ENCODE assay signal across 9 mouse cellular contexts in the genomic region with DNA sequence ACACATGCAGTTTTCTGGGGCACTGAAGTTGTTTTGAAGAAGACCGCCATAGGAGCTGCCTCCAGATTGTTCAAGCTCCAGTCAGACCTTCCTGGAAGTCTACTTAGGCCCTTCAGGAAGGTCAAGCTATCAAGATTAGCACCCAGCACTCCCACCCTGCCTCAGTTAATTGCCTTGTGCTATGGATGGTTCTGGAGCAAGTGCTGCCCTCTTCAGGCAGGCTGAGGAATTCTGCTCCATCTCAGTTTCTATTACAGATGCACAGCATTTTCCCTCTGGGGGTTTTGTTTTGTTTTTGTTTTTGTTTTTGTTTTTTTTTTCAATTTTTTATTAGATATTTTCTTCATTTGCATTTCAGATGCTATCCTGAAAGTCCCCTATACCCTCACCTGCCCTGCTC.
DNase-seq lines count a peak whose midpoint lies in the region; ATAC-seq and TF ChIP-seq lines count a peak whose summit lies in the region.
"Had no signal": no experiment of that assay in that cellular context is flagged by ENCODE, and none has a peak within 500 bp of the region (broad histone marks: within the 10 kb centered on the region; RNA-seq: fewer than 3 reads in every experiment).

No protein-coding gene starts in this region.

- WGBS in heart, adult 2 months: 100% methylated on average over 1 of the region's 1 CpGs

- TF ChIP-seq CTCF in heart, adult 2 months (IDR thresholded peaks at IDR 0.05): peak; percentile 78

- no peak overlapping the region for H3K9ac ChIP-seq in heart, adult 2 months (ENCODE audit: low read depth, low read length)
- H3K9ac ChIP-seq: midbrain, embryonic 13.5 days had no signal

- intact Hi-C loops in heart, adult 2 months (cut with DNase I): loop anchor here (1.0 to 10.0 kb wide), 3 partner anchors 170 to 318 kb away; a partner anchor contains a TSS

- peak; percentile 5 to 24 for DNase-seq in heart, adult 2 months
- DNase-seq in heart, adult 8-10 months (ENCODE audit: low spot score): no peak
- peak; percentile 8 for DNase-seq in ovary, postnatal 36 days (ENCODE audit: low spot score)
- DNase-seq in ovary, postnatal 14 days (ENCODE audit: low spot score): no peak
- peak; percentile 15 for DNase-seq in adrenal gland, postnatal 25 days
- DNase-seq in neural tube, embryonic 10.5 days (ENCODE audit: extremely low spot score, low spot score): no peak

- no peaks in the 10 kb centered on the region for H3K79me2 ChIP-seq in heart, adult 2 months (replicated peaks; ENCODE audit: control insufficient read depth, insufficient read depth, low read length)

- no peaks in the 10 kb centered on the region; the same call in 1 of the 2 replicates for H3K4me1 ChIP-seq in heart, adult 2 months (ENCODE audit: control insufficient read depth, insufficient read depth, low read length)
- H3K4me1 ChIP-seq: midbrain, embryonic 13.5 days had no signal

- TF ChIP-seq EP300 in heart, adult 2 months (IDR thresholded peaks at IDR 0.05; ENCODE audit: insufficient read depth, low read depth, low read length): no peak

- ATAC-seq in megakaryocyte-erythroid progenitor cell, adult 5-6 weeks (replicated peaks; ENCODE audit: low FRiP score, low TSS enrichment, poor library complexity, severe bottlenecking): peak; percentile 79
- ATAC-seq: activated CD4-positive, CD25-positive, alpha-beta regulatory T cell, adult 4 months; midbrain, embryonic 13.5 days had no signal

- H3K27me3 ChIP-seq in heart, adult 2 months (ENCODE audit: control insufficient read depth, insufficient read depth, low read length): no peaks in the 10 kb centered on the region
- H3K27me3 ChIP-seq: midbrain, embryonic 13.5 days had no signal

- TF ChIP-seq POLR2A in heart, adult 2 months (IDR thresholded peaks at IDR 0.05; ENCODE audit: insufficient read depth, low read depth, low read length): no peak

- H3K4me3 ChIP-seq in heart, adult 2 months: no peak overlapping the region
- H3K4me3 ChIP-seq: midbrain, embryonic 13.5 days had no signal

- no peak overlapping the region for H3K27ac ChIP-seq in heart, adult 2 months
- H3K27ac ChIP-seq: midbrain, embryonic 13.5 days had no signal

- H3K36me3 ChIP-seq in heart, adult 2 months (ENCODE audit: control insufficient read depth, insufficient read depth, low read length): no peaks in the 10 kb centered on the region
- H3K36me3 ChIP-seq: midbrain, embryonic 13.5 days had no signal

Comparison
In these comparisons a context has a peak if more than half of its experiments do, and no peak if none do; other contexts are left out.
1. DNase-seq: peak in heart, adult 2 months (2 of 2), ovary, postnatal 36 days (single experiment) and adrenal gland, postnatal 25 days (single experiment); none in heart, adult 8-10 months (single experiment), ovary, postnatal 14 days (single experiment) and neural tube, embryonic 10.5 days (single experiment).